Mouse (Mus musculus) spleen, adult 2 months (tissue): ENCODE data around the gene Mns1.

ENCODE experiments used
- CTCF ChIP-seq: fragments of 200-500 bp; IDR thresholded peaks from 2 replicates; pipeline ENCODE4 v1.5.1; 2011; ENCODE audit warnings: mild to moderate bottlenecking, inconsistent platforms; ENCODE audit not compliant: insufficient read depth, insufficient read length, insufficient replicate concordance; ENCODE audit errors: extremely low read depth
- POLR2A ChIP-seq: fragments of 200-500 bp; IDR thresholded peaks from 2 replicates; pipeline ENCODE4 v1.6.1; 2011; ENCODE audit warnings: low read depth, low read length, inconsistent platforms

DNA sequence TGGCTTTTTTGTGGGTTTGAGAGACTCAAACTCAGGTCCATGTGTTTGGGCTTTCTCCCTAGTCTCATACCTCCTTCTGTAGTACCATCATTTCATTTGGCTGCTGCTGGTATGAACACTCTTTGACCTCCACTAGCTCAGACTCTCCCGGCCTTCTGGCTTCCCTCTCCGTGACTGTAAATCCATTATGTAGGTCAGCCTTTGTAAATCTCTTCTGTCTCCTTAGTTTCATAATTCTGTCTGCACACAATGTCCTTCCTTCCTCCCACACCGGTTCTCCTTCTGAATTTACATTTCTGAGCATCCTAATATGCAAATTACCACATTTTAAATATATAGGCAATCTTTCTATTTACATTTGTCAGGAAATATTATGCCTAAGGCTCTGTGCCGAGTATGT is 9.9 kb upstream of the Mns1 start:
- TF ChIP-seq POLR2A (no peak), CTCF (no peak)
